Mouse (Mus musculus) forebrain, embryonic 16.5 days (tissue): ENCODE results near the gene Papss2. TPM values are rescaled to one million over a fixed set of nuclear protein-coding genes. Genes with fewer than 3 reads are reported as not detected.
"Not testable (repeated sequence)": the region's sequence is repeated elsewhere in the genome, so short reads cannot be mapped to it uniquely, and the experiment has no call there.

ENCODE experiments used
- ATAC-seq: fragments of 200-750 bp; cut with Nextera tagmentation; 2 replicates; pipeline ENCODE4 v1.8.0; 2017; ENCODE audit warnings: mild to moderate bottlenecking, moderate library complexity
- H3K27ac ChIP-seq: fragments of 300-500 bp; sonication (generic); 2 replicates; pipeline ENCODE4 v1.5.1; 2014; ENCODE audit warnings: low read length, control low read depth
- H3K27me3 ChIP-seq: fragments of 300-500 bp; sonication (generic); replicated peaks from 2 replicates; pipeline ENCODE4 v1.6.1; 2014; ENCODE audit warnings: low read length; ENCODE audit not compliant: control insufficient read depth, insufficient read depth
- H3K36me3 ChIP-seq: fragments of 300-500 bp; sonication (generic); 2 replicates; pipeline ENCODE4 v1.6.1; 2014; ENCODE audit not compliant: control insufficient read depth, insufficient read depth
- H3K4me1 ChIP-seq: fragments of 300-500 bp; sonication (generic); replicated peaks from 2 replicates; pipeline ENCODE4 v1.6.1; 2014; ENCODE audit warnings: low read length; ENCODE audit not compliant: control insufficient read depth, insufficient read depth
- H3K4me2 ChIP-seq: fragments of 300-500 bp; sonication (generic); 2 replicates; pipeline ENCODE4 v1.6.1; 2014; ENCODE audit warnings: mild to moderate bottlenecking, low read length, control low read depth
- H3K4me3 ChIP-seq: fragments of 300-500 bp; sonication (generic); replicated peaks from 2 replicates; pipeline ENCODE4 v1.5.1; 2014; ENCODE audit warnings: mild to moderate bottlenecking, low read length, control low read depth
- H3K9ac ChIP-seq: fragments of 300-500 bp; sonication (generic); replicated peaks from 2 replicates; pipeline ENCODE4 v1.6.1; 2014; ENCODE audit warnings: low read depth, low read length, control low read depth
- H3K9me3 ChIP-seq: fragments of 300-500 bp; sonication (generic); 2 replicates; pipeline ENCODE4 v1.6.1; 2016; ENCODE audit warnings: low read length; ENCODE audit not compliant: control insufficient read depth
- WGBS: fragments of 180-500 bp; shearing (Covaris S2); extraction: QIAGEN DNeasy Blood & Tissue Kit; methylation state at CpG from one replicate; pipeline ENCODE4 v1.1.7; 2014; 5-methylcytosine and 5-hydroxymethylcytosine counted together
- polyA plus RNA-seq: library from polyadenylated mRNA; unstranded; fragments of >200 nt; fragmentation: Nextera tagmentation; extraction: Ambion mirVana; gene quantifications from 2 replicates; pipeline ENCODE4 v1.2.1, GENCODE M21; 2015

The Papss2 gene
- polyA plus RNA-seq, 1 experiment from 2014 or later = 0.51 TPM

DNA sequence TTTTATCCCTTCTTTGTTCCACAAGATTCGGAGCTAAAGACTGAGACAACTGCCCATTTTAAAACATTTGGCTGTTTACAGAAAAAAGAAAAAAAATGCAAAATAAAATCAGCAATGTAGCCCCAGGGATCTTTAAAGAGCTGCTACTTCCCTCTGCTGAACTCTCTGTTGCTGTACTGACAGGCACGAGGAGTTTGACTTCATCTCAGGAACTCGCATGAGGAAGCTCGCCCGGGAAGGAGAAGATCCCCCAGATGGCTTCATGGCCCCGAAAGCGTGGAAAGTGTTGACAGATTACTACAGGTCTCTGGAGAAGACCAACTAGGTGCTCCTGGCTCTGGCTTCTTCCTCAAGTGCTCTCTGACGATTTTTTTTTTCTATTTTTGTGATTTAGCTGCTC, 69.7 kb downstream of the Papss2 start:
- Histone ChIP-seq H3K4me1 (no peaks in the 10 kb centered on the region), H3K9me3 (no peaks in the 10 kb centered on the region), H3K9ac (no peak overlapping the region), H3K4me3 (no peak overlapping the region), H3K36me3 (0 out of 2 replicates have a peak, but pooled peaks cover 2% of the 10 kb centered on the region), H3K4me2 (no peak overlapping the region), H3K27me3 (no peaks in the 10 kb centered on the region), H3K27ac (no peak overlapping the region)
- 87% methylated on average over 8 of the region's 8 CpGs for WGBS
- no peak for ATAC-seq

DNA sequence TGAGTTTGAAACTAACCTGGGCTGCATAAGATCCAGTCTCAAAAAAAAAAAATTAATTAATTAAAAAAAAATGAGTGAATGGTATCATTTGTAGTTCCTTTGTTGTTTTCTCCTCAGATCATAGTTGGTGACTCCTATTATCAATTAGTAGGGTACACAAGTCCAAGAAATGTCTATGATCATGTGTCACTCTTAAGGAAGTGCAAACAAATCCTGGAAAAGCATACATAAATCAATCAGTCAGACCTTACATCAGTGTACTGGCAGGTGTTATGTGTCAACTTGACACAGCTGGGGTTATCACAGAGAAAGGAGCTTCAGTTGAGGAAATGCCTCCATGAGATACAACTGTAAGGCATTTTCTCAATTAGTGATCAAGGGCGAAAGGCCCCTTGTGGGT, 72.2 kb downstream of the Papss2 start:
- WGBS = 100% methylated on average over 1 of the region's 1 CpGs
- H3K27ac ChIP-seq = not testable (repeated sequence)

DNA sequence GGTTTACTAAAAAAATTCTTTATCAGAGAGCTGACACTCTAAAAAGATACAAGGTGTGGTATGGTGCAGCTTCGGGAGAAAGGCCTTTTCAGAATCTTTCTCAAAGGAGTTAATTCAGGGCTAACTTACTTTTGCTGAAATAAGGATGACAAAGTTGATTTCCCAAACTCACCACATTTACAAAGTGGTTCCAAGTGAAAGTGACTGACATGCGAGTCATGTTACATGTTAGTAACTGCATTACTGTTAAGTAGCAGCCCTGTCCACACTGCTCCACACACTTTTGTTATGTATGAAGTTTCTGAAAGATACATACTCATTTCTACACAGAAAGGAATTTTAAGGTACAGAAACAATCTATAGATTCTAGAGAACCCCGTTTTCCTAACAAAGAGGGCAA, 80.2 kb downstream of the Papss2 start:
- H3K4me2 ChIP-seq = no peak overlapping the region
- ATAC-seq = no peak
- no peaks in the 10 kb centered on the region for H3K27me3 ChIP-seq
- no peaks in the 10 kb centered on the region for H3K9me3 ChIP-seq
- H3K4me3 ChIP-seq = no peak overlapping the region
- peaks cover 13% of the 10 kb centered on the region for H3K36me3 ChIP-seq
- no peaks in the 10 kb centered on the region for H3K4me1 ChIP-seq
- WGBS = 91% methylated on average over 3 of the region's 3 CpGs
- no peak overlapping the region for H3K9ac ChIP-seq
- H3K27ac ChIP-seq = no peak overlapping the region

More for the DNA sequence above, 72.2 kb downstream of the Papss2 start:
- H3K4me1 ChIP-seq, ATAC-seq, H3K4me2 ChIP-seq, H3K27me3 ChIP-seq, H3K4me3 ChIP-seq, H3K9me3 ChIP-seq, H3K36me3 ChIP-seq, H3K9ac ChIP-seq: not testable (repeated sequence)

DNA sequence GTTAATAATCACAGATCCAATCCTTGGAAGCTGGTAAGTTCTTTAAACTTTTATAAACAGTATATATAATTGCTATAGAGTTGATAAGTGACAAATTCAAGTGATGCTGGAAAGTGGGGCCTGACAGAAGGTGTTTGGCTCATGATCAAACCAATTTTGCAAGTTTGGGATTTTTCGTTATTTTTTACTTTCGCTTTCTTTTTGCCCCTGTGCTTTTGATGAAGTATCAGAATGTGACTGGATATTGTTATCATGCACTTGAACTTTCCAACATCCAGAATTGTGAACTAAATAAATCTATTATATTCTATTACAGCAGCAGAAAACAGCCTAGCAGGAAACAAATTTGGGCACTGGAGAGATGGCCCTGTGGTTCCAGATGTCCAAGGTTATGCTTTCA, 85.3 kb downstream of the Papss2 start:
- H3K4me2 ChIP-seq = no peak overlapping the region
- WGBS = 90% methylated on average over 2 of the region's 2 CpGs
- H3K9ac ChIP-seq = no peak overlapping the region
- no peaks in the 10 kb centered on the region for H3K4me1 ChIP-seq
- no peak for ATAC-seq
- H3K27me3 ChIP-seq = no peaks in the 10 kb centered on the region
- H3K36me3 ChIP-seq = peaks cover 6% of the 10 kb centered on the region
- H3K27ac ChIP-seq = no peak overlapping the region
- H3K4me3 ChIP-seq = no peak overlapping the region
- no peaks in the 10 kb centered on the region for H3K9me3 ChIP-seq

DNA sequence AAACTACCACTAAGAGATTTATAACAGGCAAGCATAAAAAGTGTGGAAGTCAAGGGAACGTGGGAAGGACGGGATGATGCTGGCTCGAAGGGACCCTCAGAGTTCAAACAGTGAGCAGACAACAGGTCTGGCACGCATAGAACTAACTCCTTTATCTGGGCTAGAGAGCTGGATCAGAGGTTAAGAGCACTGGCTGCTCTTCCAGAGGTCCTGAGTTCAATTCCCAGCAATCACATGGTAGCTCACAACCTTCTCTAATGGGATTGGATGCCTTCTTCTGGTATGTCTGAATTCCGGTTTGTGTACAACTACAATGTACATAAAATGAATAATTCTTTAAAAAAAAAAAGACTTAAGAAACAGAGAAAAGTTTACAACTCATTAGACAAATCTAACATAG, 87.5 kb downstream of the Papss2 start:
- 89% methylated on average over 5 of the region's 5 CpGs for WGBS
- Histone ChIP-seq H3K9ac (no peak overlapping the region), H3K36me3 (peaks cover 9% of the 10 kb centered on the region; the same call in 1 of the 2 replicates), H3K4me3 (no peak overlapping the region), H3K9me3 (no peaks in the 10 kb centered on the region), H3K4me1 (no peaks in the 10 kb centered on the region), H3K27ac (no peak overlapping the region), H3K27me3 (no peaks in the 10 kb centered on the region), H3K4me2 (no peak overlapping the region)
- ATAC-seq = no peak

DNA sequence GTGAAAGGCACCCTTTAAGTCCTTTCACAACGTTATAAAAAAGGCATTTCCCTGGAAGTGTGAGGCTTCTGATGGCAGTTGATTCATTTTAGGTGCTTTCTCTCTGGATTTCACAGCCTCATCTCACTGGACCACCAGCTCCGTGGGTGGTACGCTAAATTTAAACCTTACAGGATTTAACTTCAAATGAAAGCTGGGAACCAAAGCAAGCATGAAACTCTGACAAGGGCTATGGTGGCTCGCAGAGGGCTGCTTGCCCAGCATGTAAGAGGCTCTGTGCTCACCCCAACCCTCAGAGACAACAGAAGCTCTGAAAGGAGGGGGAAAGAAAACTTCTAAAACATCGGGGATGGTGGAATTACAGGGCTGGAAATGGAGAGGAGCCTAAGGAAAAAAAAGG, 92.1 kb downstream of the Papss2 start:
- Histone ChIP-seq H3K9me3 (no peaks in the 10 kb centered on the region), H3K9ac (no peak overlapping the region), H3K27me3 (no peaks in the 10 kb centered on the region), H3K27ac (no peak overlapping the region), H3K4me1 (no peaks in the 10 kb centered on the region), H3K36me3 (peaks cover 5% of the 10 kb centered on the region), H3K4me2 (no peak overlapping the region), H3K4me3 (no peak overlapping the region)
- 90% methylated on average over 5 of the region's 5 CpGs for WGBS
- ATAC-seq = no peak

DNA sequence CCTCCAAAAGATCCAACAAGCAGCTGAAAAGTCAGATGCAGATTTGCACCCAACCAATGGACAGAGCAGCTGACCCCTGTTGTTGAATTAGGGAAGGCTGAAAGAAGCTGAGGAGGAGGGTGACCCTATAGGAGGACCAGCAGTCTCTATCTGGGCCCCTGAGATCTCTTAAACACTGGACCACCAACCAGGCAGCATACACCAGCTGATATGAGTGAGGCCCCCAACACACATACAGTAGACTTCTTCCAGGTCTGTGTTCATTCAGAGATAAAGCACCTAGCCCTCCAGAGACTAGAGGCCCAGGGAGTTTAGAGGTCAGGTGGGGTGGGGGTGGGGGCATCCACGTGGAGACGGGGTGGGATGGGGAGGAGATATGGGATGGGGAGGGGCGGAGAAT, 92.6 kb downstream of the Papss2 start:
- H3K4me2 ChIP-seq, H3K9me3 ChIP-seq, H3K4me3 ChIP-seq, H3K27me3 ChIP-seq, H3K36me3 ChIP-seq, H3K9ac ChIP-seq, H3K27ac ChIP-seq, H3K4me1 ChIP-seq, ATAC-seq: not testable (repeated sequence)
- 96% methylated on average over 3 of the region's 3 CpGs for WGBS

DNA sequence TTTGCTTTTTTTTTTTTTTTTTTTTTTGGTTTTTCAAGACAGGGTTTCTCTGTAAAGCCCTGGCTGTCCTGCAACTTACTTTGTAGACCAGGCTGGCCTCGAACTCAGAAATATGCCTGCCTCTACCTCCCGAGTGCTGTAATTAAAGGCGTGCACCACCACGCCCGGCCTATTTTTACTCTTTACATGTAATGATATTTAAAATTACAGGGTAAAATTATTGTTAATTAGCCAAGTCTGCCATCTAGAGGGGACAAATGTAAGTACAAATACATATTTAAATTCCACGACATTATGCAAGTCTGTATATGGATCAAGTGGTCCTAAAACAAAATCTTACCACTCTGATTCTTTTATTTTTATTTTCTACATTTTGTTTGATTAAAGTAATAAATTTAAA, 94.1 kb downstream of the Papss2 start:
- no peak overlapping the region for H3K9ac ChIP-seq
- H3K36me3 ChIP-seq = peaks cover 10% of the 10 kb centered on the region
- H3K27me3 ChIP-seq = no peaks in the 10 kb centered on the region
- no peaks in the 10 kb centered on the region for H3K9me3 ChIP-seq
- H3K4me2 ChIP-seq = no peak overlapping the region
- H3K4me3 ChIP-seq = no peak overlapping the region
- 70% methylated on average over 6 of the region's 6 CpGs for WGBS
- H3K4me1 ChIP-seq = no peaks in the 10 kb centered on the region
- H3K27ac ChIP-seq = no peak overlapping the region
- no peak for ATAC-seq

DNA sequence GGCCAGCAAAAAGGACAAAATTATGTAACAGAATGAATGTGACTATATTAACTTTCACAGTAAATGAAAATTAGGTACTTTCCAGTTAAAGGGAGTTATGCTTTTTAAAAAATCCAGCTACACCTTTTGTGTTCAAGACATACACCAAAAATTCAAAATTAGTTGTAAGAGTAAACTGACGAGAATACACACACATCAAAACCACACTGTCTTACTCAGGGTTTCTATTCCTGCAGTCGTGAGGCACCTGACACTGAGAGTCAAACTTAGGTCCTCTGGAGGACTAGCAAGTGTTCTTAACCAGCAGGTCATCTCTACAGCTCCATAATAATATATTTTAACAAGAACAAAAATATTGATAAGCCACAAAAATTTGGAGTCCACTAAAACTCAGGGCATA, 101.1 kb downstream of the Papss2 start:
- H3K4me1 ChIP-seq = no peaks in the 10 kb centered on the region
- no peak overlapping the region for H3K4me3 ChIP-seq
- H3K27me3 ChIP-seq = no peaks in the 10 kb centered on the region
- 88% methylated on average over 2 of the region's 2 CpGs for WGBS
- H3K9ac ChIP-seq = no peak overlapping the region
- H3K27ac ChIP-seq = no peak overlapping the region
- peaks cover 20% of the 10 kb centered on the region for H3K36me3 ChIP-seq
- H3K9me3 ChIP-seq = no peaks in the 10 kb centered on the region
- no peak overlapping the region for H3K4me2 ChIP-seq
- no peak for ATAC-seq

DNA sequence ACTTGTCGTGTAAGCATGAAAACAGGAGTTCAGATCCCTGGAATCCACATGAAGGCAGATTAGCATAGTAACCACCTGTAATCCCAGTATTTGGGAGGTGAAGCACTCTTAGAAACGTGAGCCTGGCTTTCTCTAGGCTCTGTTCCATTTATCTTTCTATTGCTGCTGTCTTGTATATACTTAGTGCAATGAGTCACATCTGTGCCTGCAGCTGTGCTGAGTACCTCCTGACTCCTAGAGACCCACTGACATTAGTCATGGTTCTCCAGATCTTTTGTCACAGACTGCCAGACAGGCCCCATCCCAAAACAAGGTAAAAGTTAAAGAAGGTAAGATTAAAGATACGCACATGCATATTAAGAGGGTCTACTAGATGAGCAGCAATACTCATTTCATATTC, 106.6 kb downstream of the Papss2 start:
- ATAC-seq = no peak
- H3K4me3 ChIP-seq = no peak overlapping the region
- H3K4me2 ChIP-seq = no peak overlapping the region
- H3K4me1 ChIP-seq = no peaks in the 10 kb centered on the region
- peaks cover 29% of the 10 kb centered on the region for H3K36me3 ChIP-seq
- 87% methylated on average over 3 of the region's 3 CpGs for WGBS
- no peaks in the 10 kb centered on the region for H3K9me3 ChIP-seq
- no peak overlapping the region for H3K27ac ChIP-seq
- H3K27me3 ChIP-seq = no peaks in the 10 kb centered on the region
- H3K9ac ChIP-seq = no peak overlapping the region
